Mouse (Mus musculus) forebrain, embryonic 16.5 days (tissue): ENCODE measurements at regions not wholly inside any gene's neighbourhood (a gene's known extent, or its start where the extent isn't known, plus 50 kb on each side); places are given as distances from the start of the nearest gene placed in this dataset.
"Not testable (repeated sequence)": the region's sequence is repeated elsewhere in the genome, so short reads cannot be mapped to it uniquely, and the experiment has no call there.

Experiments
- ATAC-seq: fragments of 200-750 bp; cut with Nextera tagmentation; 2 replicates; pipeline ENCODE4 v1.8.0; 2017; ENCODE audit warnings: mild to moderate bottlenecking, moderate library complexity
- H3K27ac ChIP-seq: fragments of 300-500 bp; sonication (generic); 2 replicates; pipeline ENCODE4 v1.5.1; 2014; ENCODE audit warnings: low read length, control low read depth
- H3K27me3 ChIP-seq: fragments of 300-500 bp; sonication (generic); replicated peaks from 2 replicates; pipeline ENCODE4 v1.6.1; 2014; ENCODE audit warnings: low read length; ENCODE audit not compliant: control insufficient read depth, insufficient read depth
- H3K36me3 ChIP-seq: fragments of 300-500 bp; sonication (generic); 2 replicates; pipeline ENCODE4 v1.6.1; 2014; ENCODE audit not compliant: control insufficient read depth, insufficient read depth
- H3K4me1 ChIP-seq: fragments of 300-500 bp; sonication (generic); replicated peaks from 2 replicates; pipeline ENCODE4 v1.6.1; 2014; ENCODE audit warnings: low read length; ENCODE audit not compliant: control insufficient read depth, insufficient read depth
- H3K4me2 ChIP-seq: fragments of 300-500 bp; sonication (generic); 2 replicates; pipeline ENCODE4 v1.6.1; 2014; ENCODE audit warnings: mild to moderate bottlenecking, low read length, control low read depth
- H3K4me3 ChIP-seq: fragments of 300-500 bp; sonication (generic); replicated peaks from 2 replicates; pipeline ENCODE4 v1.5.1; 2014; ENCODE audit warnings: mild to moderate bottlenecking, low read length, control low read depth
- H3K9ac ChIP-seq: fragments of 300-500 bp; sonication (generic); replicated peaks from 2 replicates; pipeline ENCODE4 v1.6.1; 2014; ENCODE audit warnings: low read depth, low read length, control low read depth
- H3K9me3 ChIP-seq: fragments of 300-500 bp; sonication (generic); 2 replicates; pipeline ENCODE4 v1.6.1; 2016; ENCODE audit warnings: low read length; ENCODE audit not compliant: control insufficient read depth
- WGBS: fragments of 180-500 bp; shearing (Covaris S2); extraction: QIAGEN DNeasy Blood & Tissue Kit; methylation state at CpG from one replicate; pipeline ENCODE4 v1.1.7; 2014; 5-methylcytosine and 5-hydroxymethylcytosine counted together

DNA sequence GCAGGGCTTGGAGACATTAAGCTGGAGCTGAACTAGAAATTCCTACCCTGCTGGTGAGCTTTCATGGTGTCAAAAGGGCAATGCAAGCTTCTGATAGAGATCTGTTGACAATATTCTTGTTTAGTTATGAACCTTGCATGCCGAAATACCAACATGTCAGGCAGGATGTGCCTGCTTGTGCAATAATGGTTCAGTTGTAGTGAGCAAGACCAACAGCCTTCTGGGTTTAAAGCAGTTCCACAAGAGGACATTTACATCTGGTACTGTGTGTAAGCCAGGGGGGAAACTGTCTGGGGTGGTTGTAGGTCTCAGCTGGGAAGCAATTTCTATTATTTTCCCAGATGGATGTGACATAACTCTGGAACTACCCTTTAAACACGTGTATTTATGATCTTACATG, 987.6 kb upstream of the Gm38303 start:
- Histone ChIP-seq H3K27ac (no peak overlapping the region), H3K27me3 (no peaks in the 10 kb centered on the region), H3K4me3 (no peak overlapping the region), H3K9ac (no peak overlapping the region), H3K4me1 (no peaks in the 10 kb centered on the region), H3K4me2 (no peak overlapping the region), H3K36me3 (no peaks in the 10 kb centered on the region), H3K9me3 (no peaks in the 10 kb centered on the region)
- WGBS, result 77% methylated on average over 2 of the region's 2 CpGs
- ATAC-seq, result no peak

DNA sequence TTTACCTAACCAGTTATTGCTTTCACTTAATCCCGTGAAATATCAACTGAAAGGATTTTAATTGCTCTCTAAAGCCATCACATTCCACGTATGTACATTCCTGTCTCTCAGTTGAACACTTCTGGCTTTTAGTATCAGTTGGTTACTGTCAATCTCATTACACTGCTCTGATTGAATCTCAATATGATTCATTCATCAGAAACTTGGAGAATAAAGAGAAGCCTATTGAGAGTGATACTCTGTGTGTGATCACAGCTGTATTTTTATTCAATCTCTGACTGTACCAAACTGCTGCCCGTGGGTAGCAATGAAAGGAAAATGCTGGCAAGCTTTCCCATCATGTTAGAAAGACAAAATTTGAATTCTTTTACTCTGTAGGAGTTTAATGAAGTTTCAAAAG, 957.5 kb upstream of the Gm38303 start:
- no peaks in the 10 kb centered on the region for H3K36me3 ChIP-seq
- H3K4me3 ChIP-seq, result no peak overlapping the region
- H3K9me3 ChIP-seq, result no peaks in the 10 kb centered on the region
- no peak overlapping the region for H3K9ac ChIP-seq
- ATAC-seq, result peak; percentile 38; the same call in 1 of the 2 replicates
- H3K27me3 ChIP-seq, result no peaks in the 10 kb centered on the region
- no peak overlapping the region for H3K27ac ChIP-seq
- WGBS, result 57% methylated on average over 3 of the region's 3 CpGs
- no peak overlapping the region for H3K4me2 ChIP-seq
- no peaks in the 10 kb centered on the region for H3K4me1 ChIP-seq

DNA sequence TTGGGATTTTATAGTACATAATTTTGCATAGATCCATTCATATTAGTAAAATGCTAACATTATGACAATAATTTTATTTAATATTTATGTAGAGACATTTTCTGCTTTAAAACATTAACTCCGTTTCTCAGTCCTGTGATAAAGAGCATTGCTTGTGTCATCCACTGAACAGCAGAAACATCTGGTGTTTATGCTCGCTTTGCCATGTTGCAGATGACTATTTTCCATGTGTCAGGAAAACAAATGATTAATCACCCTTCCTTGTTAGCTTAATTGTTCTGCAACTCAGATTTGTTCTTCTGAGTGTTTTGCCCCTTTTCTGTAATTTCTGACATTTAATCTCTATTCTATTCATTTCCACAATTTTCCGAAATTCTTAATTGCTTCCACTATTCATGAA, 925.6 kb upstream of the Gm38303 start:
- ATAC-seq, result peak; percentile 91
- Histone ChIP-seq H3K36me3 (no peaks in the 10 kb centered on the region), H3K4me1 (no peaks in the 10 kb centered on the region), H3K9me3 (no peaks in the 10 kb centered on the region), H3K4me2 (no peak overlapping the region), H3K9ac (no peak overlapping the region), H3K4me3 (no peak overlapping the region), H3K27ac (no peak overlapping the region), H3K27me3 (no peaks in the 10 kb centered on the region)
- WGBS, result 40% methylated on average over 3 of the region's 3 CpGs

DNA sequence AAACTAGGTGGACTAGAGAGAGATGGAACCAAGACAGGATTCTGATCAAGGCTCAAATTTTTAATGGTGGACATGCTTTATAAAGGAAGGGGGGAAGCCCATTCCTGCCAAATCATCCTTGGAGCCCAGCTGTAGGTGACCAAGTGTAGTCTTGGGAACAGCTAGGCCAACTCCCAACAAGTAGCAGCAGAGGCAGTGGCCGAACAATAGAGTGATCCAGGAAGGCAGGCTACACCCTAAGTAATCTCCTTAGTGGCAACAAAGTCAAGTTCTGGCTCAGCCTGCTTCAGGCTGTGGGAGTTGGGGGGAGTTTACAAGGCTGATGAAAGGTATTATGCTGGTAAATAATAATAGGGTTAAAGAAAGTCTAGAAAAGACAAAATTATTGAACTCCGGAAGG, 878.5 kb upstream of the Gm38303 start:
- Histone ChIP-seq H3K27ac (no peak overlapping the region), H3K9me3 (no peaks in the 10 kb centered on the region), H3K36me3 (no peaks in the 10 kb centered on the region), H3K4me3 (no peak overlapping the region), H3K9ac (no peak overlapping the region), H3K4me1 (no peaks in the 10 kb centered on the region), H3K4me2 (no peak overlapping the region), H3K27me3 (no peaks in the 10 kb centered on the region)
- 86% methylated on average over 2 of the region's 2 CpGs for WGBS
- ATAC-seq, result no peak

DNA sequence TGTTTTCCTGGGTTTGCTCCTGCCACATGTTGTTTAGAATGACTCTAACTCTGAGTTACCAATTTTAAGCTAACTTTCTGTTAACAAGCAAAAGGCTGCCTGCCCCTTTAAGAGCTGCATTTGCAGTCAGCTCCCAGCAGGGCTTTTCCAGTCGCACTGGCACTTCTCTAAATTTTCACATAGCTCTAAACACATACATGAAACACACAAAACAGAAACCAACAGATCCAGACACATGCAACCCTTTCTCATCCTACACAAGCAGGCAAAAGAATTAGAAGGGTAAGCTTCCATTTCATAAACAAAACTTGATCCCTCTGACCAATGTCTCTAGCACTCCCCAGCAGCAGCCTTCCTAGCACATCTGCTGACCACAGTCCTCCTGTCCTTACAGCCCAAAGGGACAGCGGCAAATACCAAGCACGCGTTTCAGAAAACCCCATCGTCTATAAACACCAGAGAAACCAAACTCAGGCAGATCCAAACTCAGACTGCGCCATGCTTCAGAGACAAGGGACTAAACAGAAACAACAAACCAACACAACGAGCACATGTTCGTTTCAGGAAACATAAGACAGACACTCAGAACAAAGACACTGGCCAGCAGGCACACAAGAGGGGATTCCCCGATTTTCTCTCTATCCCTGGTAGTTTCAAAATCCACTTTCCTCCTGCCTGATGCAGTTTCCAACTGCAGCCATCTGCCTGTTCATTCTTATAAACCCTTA, 877.6 kb upstream of the Gm38303 start:
- 27% methylated on average over 9 of the region's 9 CpGs for WGBS
- not testable (repeated sequence) for H3K4me1 ChIP-seq, H3K4me2 ChIP-seq, H3K4me3 ChIP-seq, H3K27ac ChIP-seq, H3K9me3 ChIP-seq, H3K36me3 ChIP-seq, H3K9ac ChIP-seq, ATAC-seq, H3K27me3 ChIP-seq

DNA sequence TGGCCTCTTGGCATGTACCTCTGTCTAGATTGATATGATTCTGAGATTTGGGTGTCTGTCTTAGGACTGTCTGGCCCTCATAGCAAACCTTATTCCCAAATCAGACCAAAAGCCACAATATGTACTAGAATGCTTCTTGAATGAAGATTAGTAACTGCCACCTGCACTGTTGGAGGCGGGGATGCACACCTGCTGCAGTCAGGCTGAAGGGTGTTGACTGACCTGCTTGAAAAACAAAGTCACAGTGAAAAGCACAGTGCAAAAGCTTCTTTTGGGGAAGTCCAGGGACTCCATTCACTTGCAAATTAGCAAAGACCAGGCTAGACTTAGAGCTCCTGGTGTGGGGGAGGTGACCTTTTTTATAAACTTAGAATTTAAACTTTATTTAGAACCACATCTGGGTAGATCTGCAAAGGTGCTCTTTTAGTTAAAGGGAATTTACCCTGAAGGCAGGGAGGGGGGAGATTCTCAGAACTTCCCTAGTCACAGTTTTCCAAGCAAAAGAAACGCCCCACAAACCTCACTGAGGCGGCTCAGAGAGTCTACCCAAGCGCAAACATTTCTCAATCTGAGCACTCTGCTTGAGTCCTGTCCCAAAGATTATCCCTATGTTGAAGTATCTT, 876.9 kb upstream of the Gm38303 start:
- not testable (repeated sequence) for H3K4me2 ChIP-seq, H3K4me3 ChIP-seq, H3K9me3 ChIP-seq, ATAC-seq, H3K36me3 ChIP-seq, H3K27ac ChIP-seq, H3K27me3 ChIP-seq, H3K4me1 ChIP-seq, H3K9ac ChIP-seq
- 22% methylated on average over 4 of the region's 4 CpGs for WGBS

DNA sequence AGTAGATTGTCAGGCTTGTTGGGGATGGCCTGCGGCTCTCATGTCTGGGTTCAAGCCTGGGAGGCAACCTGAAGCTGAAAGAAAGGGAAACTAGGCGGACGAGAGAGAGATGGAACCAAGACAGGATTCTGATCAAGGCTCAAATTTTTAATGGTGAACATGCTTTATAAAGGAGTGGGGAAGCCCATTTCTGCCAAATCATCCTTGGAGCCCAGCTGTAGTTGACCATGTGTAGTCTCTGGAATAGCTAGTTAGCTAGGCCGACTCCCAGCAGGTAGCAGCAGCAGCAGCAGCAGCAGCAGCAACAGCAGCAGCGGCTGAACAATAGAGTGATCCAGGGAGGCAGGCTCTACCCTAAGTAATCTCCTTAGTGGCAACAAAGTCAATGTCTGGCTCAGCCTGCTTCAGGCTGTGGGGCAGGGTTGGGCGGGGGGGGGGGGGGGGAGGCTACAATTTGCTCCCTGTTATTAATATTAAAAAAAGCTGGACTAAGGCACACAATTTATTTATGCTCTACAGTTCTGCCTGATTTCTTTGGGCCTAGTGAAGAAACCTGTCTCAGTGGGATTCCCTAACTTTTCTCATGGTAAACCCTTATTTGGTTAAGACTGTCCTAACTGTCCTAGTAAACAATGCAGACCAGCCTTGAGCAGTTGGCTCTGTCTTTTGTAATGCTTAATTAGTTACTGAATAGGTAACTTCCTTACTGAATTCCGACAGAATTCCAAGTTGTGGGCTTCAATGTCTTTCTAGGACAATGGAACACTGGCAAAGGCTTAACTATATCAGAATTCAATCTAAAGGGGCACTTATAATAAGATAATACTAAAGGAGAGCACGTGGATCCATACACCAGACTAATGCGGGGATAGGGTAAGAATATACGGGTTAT, 875.7 kb upstream of the Gm38303 start:
- H3K9me3 ChIP-seq, H3K4me2 ChIP-seq, H3K4me1 ChIP-seq, H3K9ac ChIP-seq, ATAC-seq, H3K27me3 ChIP-seq, H3K36me3 ChIP-seq, H3K27ac ChIP-seq, H3K4me3 ChIP-seq: not testable (repeated sequence)
- WGBS, result 47% methylated on average over 9 of the region's 10 CpGs

DNA sequence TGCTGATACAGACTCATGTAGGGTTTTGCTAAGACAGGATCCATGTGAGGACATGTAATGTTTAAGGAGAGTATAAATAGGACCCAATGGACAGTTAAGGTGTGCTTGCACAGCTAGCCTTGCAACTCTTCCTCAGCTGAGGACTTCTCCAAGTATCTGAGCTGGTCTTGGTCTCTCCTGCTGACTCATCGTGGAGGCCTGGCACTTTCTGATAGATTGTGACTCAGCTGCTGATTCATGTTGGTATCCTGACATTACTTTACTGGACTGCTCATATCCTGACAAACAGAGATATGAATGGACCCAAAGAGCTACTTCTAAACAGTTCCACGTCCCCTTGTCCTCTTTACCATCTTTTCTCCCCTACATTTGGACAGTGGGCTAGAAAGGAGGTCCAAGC, 838.5 kb upstream of the Gm38303 start:
- H3K9me3 ChIP-seq, result no peaks in the 10 kb centered on the region
- H3K27me3 ChIP-seq, result no peaks in the 10 kb centered on the region
- no peak overlapping the region for H3K4me2 ChIP-seq
- no peaks in the 10 kb centered on the region for H3K36me3 ChIP-seq
- no peaks in the 10 kb centered on the region for H3K4me1 ChIP-seq
- H3K9ac ChIP-seq, result no peak overlapping the region
- no peak for ATAC-seq
- no peak overlapping the region for H3K27ac ChIP-seq
- H3K4me3 ChIP-seq, result no peak overlapping the region
- WGBS, result 78% methylated on average over 2 of the region's 2 CpGs

DNA sequence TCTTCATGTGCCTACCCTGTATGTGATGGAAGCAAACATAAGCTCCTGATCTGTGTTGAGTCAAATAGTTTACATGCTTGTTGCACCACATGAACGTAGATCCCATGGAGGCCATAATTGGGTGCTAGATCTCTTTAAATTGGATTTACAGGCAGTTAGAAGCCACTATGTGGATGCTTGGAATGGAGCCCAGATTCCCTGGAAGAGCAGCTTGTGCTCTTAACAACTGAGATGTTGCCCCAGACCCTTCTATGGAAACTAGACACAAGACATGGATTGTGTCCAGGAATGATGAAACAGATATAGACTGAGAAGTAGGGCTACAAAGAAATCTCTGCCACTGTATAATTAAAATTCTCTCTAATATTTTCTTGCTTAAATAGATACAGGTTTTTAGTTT, 819.9 kb upstream of the Gm38303 start:
- peak; percentile 77 for ATAC-seq
- Histone ChIP-seq H3K4me2 (no peak overlapping the region), H3K36me3 (no peaks in the 10 kb centered on the region), H3K27me3 (no peaks in the 10 kb centered on the region), H3K27ac (no peak overlapping the region), H3K4me3 (no peak overlapping the region), H3K4me1 (no peaks in the 10 kb centered on the region), H3K9ac (no peak overlapping the region), H3K9me3 (no peaks in the 10 kb centered on the region)
- WGBS, result 27% methylated on average over 1 of the region's 1 CpGs
